Mouse (Mus musculus) kidney, postnatal 10 days (tissue): ENCODE measurements around the gene Ahdc1.
"Not testable (repeated sequence)": the region's sequence is repeated elsewhere in the genome, so short reads cannot be mapped to it uniquely, and the experiment has no call there.

Source experiments
- DNase-seq: peaks from one replicate; pipeline ENCODE4 v3.0.0; 2021; ENCODE audit warnings: mixed read lengths

Gene Ahdc1

GRCm38 (mm10) chr4:133082216-133082773, 71.2 kb downstream of the Ahdc1 start:
- DNase-seq: peak; percentile 61

- peak; percentile 90 for DNase-seq
These were observed 73.2 kb downstream of the Ahdc1 start for GRCm38 (mm10) chr4:133083991-133084861.

DNA sequence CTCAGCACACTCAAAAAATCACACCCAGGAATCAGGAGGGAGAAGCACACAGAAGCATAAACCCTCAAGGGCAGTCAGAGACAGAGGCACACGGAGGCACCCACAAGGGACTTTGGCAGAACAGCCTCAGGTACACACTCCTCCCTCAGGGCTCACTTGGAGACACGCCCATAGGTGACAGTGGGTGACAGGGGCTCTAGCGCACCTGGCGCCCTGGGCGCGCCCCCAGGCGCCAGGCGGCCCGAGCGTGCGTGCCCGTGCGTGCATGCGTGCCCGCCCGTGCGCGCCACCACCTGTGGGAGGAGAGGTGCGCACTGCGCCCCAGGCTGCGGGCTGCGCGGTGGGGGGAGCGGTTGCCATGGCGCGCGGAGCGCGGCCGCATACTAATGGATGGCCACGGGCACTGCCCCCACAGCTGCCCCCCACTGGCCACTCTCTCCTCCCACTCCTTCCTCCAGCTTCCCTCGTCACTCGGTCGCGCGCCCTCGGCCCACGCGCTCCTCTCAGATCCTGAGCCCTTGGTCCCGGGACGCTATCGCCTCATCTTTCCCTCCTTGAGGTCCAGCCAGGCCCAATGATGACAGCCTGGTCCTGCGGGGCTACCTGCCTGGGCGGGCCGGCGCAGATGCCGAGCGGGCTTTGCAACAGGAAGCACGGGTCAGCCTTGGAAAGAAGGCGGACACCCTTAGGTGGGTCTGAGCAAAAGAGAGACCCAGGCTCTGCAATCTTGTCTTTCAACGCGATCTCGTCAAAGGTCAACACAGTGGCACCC, 74.1 kb downstream of the Ahdc1 start:
- peak; percentile 81 for DNase-seq

DNA sequence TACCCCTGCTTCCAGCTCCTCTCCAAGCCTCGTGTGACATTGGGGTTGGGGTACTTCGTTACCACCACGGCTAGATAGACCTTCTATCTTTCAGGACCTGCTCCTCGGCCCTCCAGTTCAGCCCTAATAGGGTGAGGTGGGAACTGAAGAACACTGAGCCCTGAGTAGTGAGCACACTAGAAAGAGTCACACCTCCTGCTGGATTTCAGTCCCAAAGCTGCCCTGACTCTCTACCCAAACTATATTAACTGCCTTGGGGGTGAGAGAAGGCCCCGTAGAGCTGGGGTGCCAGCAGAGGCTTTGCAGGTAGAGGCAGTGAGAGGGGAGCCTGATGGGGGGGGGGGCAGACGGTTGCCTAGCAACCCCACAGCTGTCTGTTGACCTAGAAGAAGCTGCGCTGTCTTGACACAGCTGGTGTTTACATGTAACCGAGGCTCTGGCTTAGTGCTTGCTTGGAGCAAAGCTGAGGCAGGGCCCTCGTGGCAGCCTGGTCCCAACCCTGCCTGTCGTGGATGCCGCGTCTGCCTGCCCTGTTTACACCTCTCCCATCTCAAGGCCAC, 74.8 kb downstream of the Ahdc1 start:
- DNase-seq: peak; percentile 60

GRCm38 (mm10) chr4:133087177-133087714, 76.2 kb downstream of the Ahdc1 start:
- no peak for DNase-seq

DNA sequence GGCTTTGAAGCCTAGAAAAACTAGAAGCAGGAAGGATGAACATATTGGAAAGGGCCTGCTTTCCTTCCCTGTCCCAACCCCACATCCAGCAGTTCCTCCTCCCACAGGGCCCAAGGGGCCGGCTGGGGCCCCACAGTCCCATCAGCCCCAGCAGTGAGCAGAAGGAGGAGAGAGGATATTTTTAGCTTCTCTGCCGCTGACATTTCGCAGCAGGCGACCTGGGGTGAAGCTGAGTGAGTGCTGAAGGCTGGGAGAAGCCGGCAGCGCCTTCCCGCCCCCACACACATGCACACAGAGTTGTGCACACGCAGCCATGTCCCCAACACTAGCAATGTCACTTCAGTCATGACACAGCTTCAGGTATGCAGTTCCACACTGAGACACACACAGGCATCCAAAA, 76.8 kb downstream of the Ahdc1 start:
- DNase-seq: peak; percentile 78

- DNase-seq: no peak
These were observed 78.3 kb downstream of the Ahdc1 start for GRCm38 (mm10) chr4:133089319-133089718.

DNA sequence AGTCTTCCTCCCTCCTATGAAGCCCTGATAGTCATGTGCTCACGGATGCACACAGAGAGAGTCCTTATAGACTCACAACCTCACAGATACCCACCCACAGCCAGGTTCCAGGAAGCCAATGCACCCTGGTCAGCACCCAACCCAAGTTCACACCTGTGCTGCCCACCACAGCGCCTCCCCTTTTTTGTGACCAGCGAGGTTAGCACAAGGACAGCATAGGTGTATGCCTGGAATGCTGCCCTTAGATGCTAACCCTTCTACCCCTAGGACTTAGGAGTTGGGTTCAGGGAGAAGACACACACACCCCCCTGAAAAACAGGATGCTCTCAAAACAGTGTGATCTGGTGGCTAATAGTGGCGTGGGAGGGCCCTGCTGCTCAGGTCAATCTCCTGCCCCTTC, 78.7 kb downstream of the Ahdc1 start:
- DNase-seq: peak; percentile 20

DNA sequence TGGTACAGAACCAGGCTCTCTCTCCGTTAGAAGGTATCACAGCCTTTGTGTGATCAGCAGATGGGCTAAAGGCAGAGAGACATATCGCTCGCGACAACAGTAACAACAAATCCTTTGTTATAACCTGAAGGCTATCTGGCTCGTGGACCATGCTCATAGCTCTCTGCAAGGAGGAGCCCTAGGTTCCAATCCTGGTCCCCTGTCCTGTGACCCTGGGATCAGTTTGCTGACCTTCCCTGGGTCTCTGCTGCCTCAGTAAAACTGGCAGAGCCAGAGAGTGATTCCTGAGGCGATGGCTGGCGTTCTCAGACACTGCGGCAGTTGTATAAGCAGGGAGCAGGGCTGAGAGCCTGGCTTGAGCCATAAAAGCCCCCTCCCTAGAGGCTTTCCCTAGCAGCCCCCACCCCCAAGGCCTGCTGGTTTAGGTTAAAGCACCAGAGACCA, 79.2 kb downstream of the Ahdc1 start:
- DNase-seq: peak; percentile 45

- DNase-seq: peak; percentile 84
These were observed 79.8 kb downstream of the Ahdc1 start for GRCm38 (mm10) chr4:133090720-133091458.

DNA sequence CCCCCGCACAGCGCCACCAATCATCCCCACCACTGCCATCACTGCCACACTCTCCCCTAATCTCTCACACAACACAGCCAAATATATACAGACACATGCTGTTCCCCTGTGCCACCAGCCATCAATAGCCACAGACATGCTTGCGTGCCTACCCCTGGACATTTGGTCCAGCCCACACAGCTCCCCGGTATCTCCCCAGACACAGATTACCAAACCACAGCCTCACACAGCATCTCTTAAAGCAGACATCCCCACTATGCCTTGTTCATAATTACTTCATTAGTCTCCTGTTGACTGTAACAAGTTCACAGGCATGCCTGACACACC, 80.4 kb downstream of the Ahdc1 start:
- DNase-seq: no peak

GRCm38 (mm10) chr4:133092453-133092901, 81.4 kb downstream of the Ahdc1 start:
- DNase-seq: peak; percentile 78

GRCm38 (mm10) chr4:133093056-133093455, 82.0 kb downstream of the Ahdc1 start:
- DNase-seq: no peak

GRCm38 (mm10) chr4:133093481-133094033, 82.5 kb downstream of the Ahdc1 start:
- DNase-seq: peak; percentile 67

GRCm38 (mm10) chr4:133094255-133094654, 83.2 kb downstream of the Ahdc1 start:
- no peak for DNase-seq

DNA sequence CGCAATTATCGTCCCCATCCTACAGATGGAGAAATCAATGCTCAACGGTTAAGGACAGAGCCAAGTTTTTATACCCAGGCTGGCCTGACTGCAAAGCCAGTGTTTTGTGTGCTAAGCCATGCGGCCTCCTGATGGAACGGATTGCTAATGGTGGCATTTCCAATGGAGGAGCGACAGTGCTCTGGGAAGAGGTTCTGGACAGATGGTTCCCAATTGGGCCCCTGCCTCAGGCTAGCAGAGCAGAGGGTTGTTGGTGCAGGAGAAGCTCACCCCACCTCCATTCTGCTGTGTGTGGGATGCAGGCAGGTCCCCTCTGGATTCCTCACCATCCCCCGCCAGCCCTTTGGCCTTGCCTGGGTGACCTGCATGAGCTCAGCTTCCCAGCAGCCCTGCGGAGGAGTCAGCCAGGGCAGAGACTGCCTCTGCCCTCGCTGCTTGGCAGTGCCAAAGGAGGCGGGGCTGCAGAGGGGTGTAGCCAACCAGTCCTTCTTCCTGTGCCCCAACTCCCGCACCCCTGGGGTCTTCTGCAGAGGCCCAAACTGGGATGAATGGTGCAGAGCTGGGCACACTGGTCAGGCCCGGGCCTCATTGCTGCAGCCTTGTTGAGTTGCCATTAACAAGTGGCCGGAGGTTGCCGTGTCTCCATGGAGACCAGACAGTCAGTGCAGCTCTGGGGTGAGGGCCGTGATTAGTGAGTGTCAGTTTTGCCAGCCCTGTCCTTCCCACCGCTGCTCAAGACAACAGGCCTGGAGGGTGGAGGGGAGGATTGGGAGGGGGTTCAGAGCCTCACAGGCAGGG, 84.1 kb downstream of the Ahdc1 start:
- DNase-seq: peak; percentile 90

DNA sequence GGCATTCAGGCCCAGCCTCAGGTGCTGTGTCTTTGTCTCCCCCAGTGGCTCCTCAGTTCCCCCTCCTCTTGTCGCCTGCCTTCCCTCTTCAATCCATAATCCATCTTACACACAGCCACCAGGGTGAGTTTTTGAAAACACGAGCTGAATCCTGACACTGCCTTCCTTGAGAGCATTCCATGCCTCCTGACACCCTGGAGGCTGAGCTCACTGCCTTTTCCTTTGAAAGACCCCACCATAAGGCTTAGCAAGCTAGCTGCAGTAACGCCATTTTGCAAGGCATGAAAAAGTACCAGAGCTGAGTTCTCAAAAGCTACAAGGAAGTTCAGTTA, 84.6 kb downstream of the Ahdc1 start:
- not testable (repeated sequence) for DNase-seq

DNA sequence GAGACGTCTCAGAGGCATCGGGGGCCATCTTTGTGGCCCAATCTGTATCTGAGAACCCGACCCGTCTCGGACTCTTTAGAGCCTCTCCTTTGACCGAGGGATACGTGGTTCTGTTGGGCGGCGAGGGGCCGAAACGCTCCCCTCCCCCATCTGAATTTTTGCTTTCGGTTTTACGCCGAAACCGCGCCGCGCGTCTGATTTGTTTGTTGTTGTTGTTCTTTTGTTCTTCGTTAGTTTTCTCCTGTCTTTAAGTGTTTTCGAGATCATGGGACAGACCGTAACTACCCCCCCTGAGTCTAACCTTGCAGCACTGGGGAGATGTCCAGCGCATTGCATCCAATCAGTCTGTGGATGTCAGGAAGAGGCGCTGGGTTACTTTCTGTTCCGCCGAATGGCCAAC, 85.6 kb downstream of the Ahdc1 start:
- not testable (repeated sequence) for DNase-seq

DNA sequence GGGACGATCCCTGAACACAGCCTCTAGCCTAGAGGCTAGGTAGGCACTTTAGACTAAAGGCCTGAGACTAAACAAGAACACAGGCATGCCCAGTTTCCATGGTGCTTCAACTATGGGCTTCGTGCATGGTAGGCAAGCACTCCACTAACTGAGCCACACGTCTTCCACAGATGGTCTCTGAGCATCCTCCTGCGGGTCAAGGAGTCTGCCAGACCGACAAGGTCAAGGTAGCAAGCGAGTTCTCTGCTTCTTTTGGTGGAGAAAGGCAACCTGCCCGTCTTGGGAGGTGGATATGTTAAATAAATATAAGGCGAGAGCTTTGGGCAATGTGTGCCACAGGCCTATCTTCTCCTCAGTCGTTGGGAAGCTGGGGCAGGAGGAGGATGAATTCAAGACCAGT, 90.7 kb downstream of the Ahdc1 start:
- DNase-seq: no peak

- peak; percentile 64 for DNase-seq
These were observed 92.6 kb downstream of the Ahdc1 start for GRCm38 (mm10) chr4:133103525-133104193.

DNA sequence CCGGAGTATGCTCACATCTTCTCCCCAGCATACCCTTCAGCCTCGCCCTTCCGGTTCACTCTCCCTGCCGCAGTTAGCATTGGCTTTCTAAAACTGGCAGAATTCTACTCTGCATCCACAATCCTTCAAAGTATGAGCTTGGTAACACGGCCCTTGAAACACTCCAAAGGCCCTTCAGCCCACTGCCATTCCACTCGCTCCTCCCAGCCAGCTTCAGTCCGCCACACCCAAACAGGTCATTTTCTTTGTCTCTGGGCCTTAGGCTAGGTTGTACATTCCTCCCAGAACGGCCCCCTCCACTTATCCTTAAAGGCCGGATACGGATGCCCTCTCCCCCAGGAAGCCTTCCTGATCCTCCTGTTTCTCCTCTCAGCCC, 93.1 kb downstream of the Ahdc1 start:
- DNase-seq: peak; percentile 33
